Mouse (Mus musculus) bone marrow, adult 2 months (tissue): ENCODE data around the gene Dnm2. TPM values are rescaled to one million over a fixed set of nuclear protein-coding genes. Genes with fewer than 3 reads are reported as not detected.

Experiments
- H3K27ac ChIP-seq: fragments of 200-500 bp; 2 replicates; pipeline ENCODE4 v1.5.1; 2012; ENCODE audit warnings: low read depth, mild to moderate bottlenecking, control low read depth, inconsistent platforms, low read length; ENCODE audit not compliant: control insufficient read depth, poor library complexity, insufficient read depth
- H3K4me1 ChIP-seq: fragments of 200-500 bp; 2 replicates; pipeline ENCODE4 v1.6.1; 2011; ENCODE audit warnings: low read length; ENCODE audit not compliant: control insufficient read depth, insufficient read depth
- H3K4me3 ChIP-seq: fragments of 200-500 bp; replicated peaks from 2 replicates; pipeline ENCODE3; 2011; ENCODE audit warnings: mild to moderate bottlenecking, low read depth, low read length, control low read depth; ENCODE audit not compliant: control insufficient read depth
- CTCF ChIP-seq: fragments of 200-500 bp; IDR thresholded peaks from 2 replicates; pipeline ENCODE4 v1.5.1; 2011; ENCODE audit warnings: low read length, control low read depth; ENCODE audit not compliant: control insufficient read depth, insufficient read depth
- POLR2A ChIP-seq: fragments of 200-500 bp; IDR thresholded peaks from 2 replicates; pipeline ENCODE4 v1.6.1; 2011; ENCODE audit warnings: low read depth, mild to moderate bottlenecking, control low read depth, low read length, borderline replicate concordance; ENCODE audit not compliant: control insufficient read depth
- WGBS: fragments of 180-500 bp; shearing (Covaris S2); methylation state at CpG from one replicate; pipeline ENCODE4 v1.1.7; 2018; 5-methylcytosine and 5-hydroxymethylcytosine counted together
- polyA plus RNA-seq: library from polyadenylated mRNA; stranded (reverse); fragments of >200 nt; gene quantifications from 2 replicates; pipeline ENCODE4 v1.2.4, GENCODE M21; 2011; ENCODE audit warnings: low replicate concordance; ENCODE audit not compliant: missing spikeins, insufficient read depth, insufficient read length

The Dnm2 gene
- polyA plus RNA-seq, 1 experiment, result 130 TPM

DNA sequence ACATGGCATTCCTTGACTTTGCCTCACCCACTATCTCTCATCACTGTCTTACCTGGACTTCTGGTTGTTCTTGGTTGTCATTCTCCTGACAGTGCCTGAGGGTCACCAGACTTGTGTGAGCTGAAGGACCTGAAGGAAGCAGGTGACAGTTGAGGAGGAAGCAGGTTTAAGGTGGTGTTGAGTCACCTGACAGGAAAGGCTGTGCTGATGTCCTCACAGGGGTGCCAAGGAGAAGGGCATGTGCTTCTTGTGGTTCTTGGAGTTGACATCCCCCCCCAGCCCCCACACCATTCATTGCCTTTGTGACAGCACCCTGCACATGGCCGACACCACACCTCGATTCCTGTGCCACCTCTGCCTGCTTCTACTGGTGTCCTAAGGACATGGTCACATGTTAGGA, 23.1 kb downstream of the Dnm2 start:
- no peak overlapping the region for H3K4me3 ChIP-seq
- H3K27ac ChIP-seq, result no peak overlapping the region
- WGBS, result 37% methylated on average over 2 of the region's 2 CpGs
- TF ChIP-seq POLR2A, result no peak
- TF ChIP-seq CTCF, result no peak
- H3K4me1 ChIP-seq, result peaks cover 17% of the 10 kb centered on the region

DNA sequence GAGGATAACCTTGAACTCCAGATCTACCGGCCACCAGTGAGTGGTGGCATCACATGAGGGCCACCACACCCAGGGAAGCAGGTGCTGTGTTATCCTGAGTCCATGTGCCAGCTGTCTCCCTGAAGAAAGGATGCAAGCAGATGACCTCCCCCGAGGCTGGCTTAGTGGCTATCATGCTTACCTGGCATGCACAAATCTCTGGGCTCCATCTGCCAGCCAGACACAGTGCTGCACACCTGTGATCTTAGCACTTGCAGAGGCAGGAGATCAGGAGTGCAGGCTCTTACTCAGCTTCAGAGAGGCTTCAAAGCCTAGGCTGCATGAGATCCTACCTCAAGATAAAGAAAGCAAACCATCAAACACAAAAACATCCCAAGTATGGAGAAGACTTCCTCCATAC, 25.0 kb downstream of the Dnm2 start:
- Histone ChIP-seq H3K4me1 (peaks cover 20% of the 10 kb centered on the region), H3K27ac (peak overlapping the region; percentile 8; the same call in 1 of the 2 replicates), H3K4me3 (no peak overlapping the region)
- 71% methylated on average over 2 of the region's 2 CpGs for WGBS
- no peak for TF ChIP-seq CTCF
- TF ChIP-seq POLR2A, result no peak

DNA sequence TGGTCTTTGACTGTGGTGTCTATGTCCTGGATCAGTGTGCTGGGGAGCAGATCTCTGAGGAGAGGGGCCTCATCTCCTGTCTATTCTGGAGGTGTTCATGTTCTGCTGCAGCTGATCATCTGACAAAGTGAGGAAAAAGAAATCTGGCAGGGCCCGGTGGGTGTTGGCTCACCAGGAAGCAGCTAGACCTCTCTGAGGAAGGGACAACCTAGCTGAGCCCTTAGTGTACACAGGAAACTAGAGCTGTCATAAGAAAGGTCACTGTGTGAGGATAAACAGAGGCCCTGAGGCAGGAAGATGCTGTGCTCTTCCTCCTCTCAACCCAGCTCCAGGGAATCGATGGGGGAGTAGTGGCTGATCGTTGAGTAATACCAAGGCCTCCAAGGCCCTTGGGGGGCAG, 25.6 kb downstream of the Dnm2 start:
- peak overlapping the region; percentile 8; the same call in 1 of the 2 replicates for H3K27ac ChIP-seq
- H3K4me3 ChIP-seq, result no peak overlapping the region
- 27% methylated on average over 3 of the region's 3 CpGs for WGBS
- TF ChIP-seq CTCF (no peak), POLR2A (no peak)
- H3K4me1 ChIP-seq, result peaks cover 20% of the 10 kb centered on the region

- no peak for TF ChIP-seq CTCF
- no peak for TF ChIP-seq POLR2A
- Histone ChIP-seq H3K4me3 (no peak overlapping the region), H3K4me1 (peaks cover 24% of the 10 kb centered on the region), H3K27ac (no peak overlapping the region; the same call in 1 of the 2 replicates)
- 72% methylated on average over 8 of the region's 8 CpGs for WGBS
Observed at GRCm38 (mm10) chr9:21451391-21451790, 26.7 kb downstream of the Dnm2 start.

DNA sequence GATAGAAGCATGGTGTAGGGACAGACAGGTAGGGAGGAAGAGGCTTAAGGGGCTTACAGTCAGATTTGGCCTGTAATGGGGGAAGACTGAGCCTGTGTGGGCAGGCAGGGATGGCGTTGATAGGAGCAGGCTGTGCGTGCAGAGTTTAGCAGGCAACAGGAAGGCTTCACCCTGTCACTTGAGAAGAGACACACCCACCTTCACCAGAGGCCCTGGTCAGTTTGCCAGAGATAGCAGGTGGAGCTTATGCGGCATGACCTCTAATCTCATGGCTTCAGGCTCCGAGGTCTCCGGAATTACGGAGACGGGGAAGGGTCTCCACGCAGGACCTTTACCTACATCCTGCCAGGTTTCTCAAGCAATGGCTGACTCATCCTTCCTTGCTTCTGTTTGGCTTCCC, 27.2 kb downstream of the Dnm2 start:
- 23% methylated on average over 8 of the region's 8 CpGs for WGBS
- no peak for TF ChIP-seq POLR2A

GRCm38 (mm10) chr9:21453003-21453402, 28.3 kb downstream of the Dnm2 start:
- Histone ChIP-seq H3K4me3 (no peak overlapping the region), H3K4me1 (peaks cover 20% of the 10 kb centered on the region)

More for the DNA sequence above, 27.2 kb downstream of the Dnm2 start:
- Histone ChIP-seq H3K4me1 (peaks cover 25% of the 10 kb centered on the region), H3K4me3 (no peak overlapping the region), H3K27ac (peak overlapping the region; percentile 42; the same call in 1 of the 2 replicates)

GRCm38 (mm10) chr9:21453459-21453858, 28.8 kb downstream of the Dnm2 start:
- Histone ChIP-seq H3K4me1 (peaks cover 20% of the 10 kb centered on the region), H3K4me3 (no peak overlapping the region), H3K27ac (peak overlapping the region; percentile 42; the same call in 1 of the 2 replicates)
- no peak for TF ChIP-seq POLR2A
- TF ChIP-seq CTCF, result no peak
- 46% methylated on average over 2 of the region's 2 CpGs for WGBS

More at GRCm38 (mm10) chr9:21453003-21453402, 28.3 kb downstream of the Dnm2 start:
- TF ChIP-seq CTCF (no peak), POLR2A (no peak)
- WGBS, result 19% methylated on average over 7 of the region's 7 CpGs
- H3K27ac ChIP-seq, result peak overlapping the region; percentile 42; the same call in 1 of the 2 replicates

DNA sequence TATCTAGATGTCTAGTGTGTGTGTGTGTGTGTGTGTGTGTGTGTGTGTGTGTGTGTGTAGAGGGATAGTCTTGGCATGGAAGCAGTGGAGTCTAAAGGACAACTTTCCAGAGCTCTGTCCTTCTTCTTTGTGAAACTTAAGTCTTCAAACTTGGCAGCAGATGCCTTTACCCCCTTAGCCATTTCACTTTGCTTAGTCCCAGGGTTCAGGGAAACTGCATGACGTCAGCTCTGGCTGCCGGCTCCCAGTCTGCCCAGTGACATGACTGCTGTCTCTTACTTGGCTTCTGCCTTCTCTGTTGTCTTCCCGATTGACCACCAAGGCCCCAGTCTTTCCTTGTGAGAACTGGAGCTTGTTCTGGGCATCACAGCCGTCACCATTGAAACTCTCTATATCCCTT, 29.8 kb downstream of the Dnm2 start:
- 81% methylated on average over 4 of the region's 4 CpGs for WGBS
- Histone ChIP-seq H3K4me1 (peaks cover 20% of the 10 kb centered on the region), H3K27ac (no peak overlapping the region), H3K4me3 (no peak overlapping the region)
- TF ChIP-seq CTCF (no peak), POLR2A (no peak)
